In genomic region chr14:76979569-76979968, GRCm38 (mm10) we compare ENCODE assay signal across 21 mouse cellular contexts. TPM values are rescaled to one million over a fixed set of nuclear protein-coding genes. Genes with fewer than 3 reads are reported as not detected.
A peak's percentile ranks its signal among the peaks of the same experiment; 100 is the strongest.
DNase-seq lines count a peak whose midpoint lies in the region; ATAC-seq lines count a peak whose summit lies in the region.
"Had no signal": no experiment of that assay in that cellular context is flagged by ENCODE, and none has a peak within 500 bp of the region (broad histone marks: within the 10 kb centered on the region; RNA-seq: fewer than 3 reads in every experiment).

No protein-coding gene starts in this region.

- H3K27me3 ChIP-seq in midbrain, embryonic 11.5 days (ENCODE audit: control insufficient read depth, insufficient read depth, low read length), result no peaks in the 10 kb centered on the region
- no peaks in the 10 kb centered on the region for H3K27me3 ChIP-seq in midbrain, embryonic 16.5 days (ENCODE audit: control insufficient read depth, insufficient read depth, low read depth, low read length)
- H3K27me3 ChIP-seq in embryonic facial prominence, embryonic 13.5 days, result no peaks in the 10 kb centered on the region
- H3K27me3 ChIP-seq: forebrain, embryonic 13.5 days; heart, embryonic 15.5 days; hindbrain, embryonic 15.5 days had no signal

- H3K4me3 ChIP-seq in midbrain, embryonic 11.5 days (ENCODE audit: low read depth, low read length), result no peak overlapping the region
- no peak overlapping the region for H3K4me3 ChIP-seq in midbrain, embryonic 16.5 days (ENCODE audit: low read depth, low read length)
- H3K4me3 ChIP-seq in embryonic facial prominence, embryonic 13.5 days, result no peak overlapping the region
- H3K4me3 ChIP-seq: forebrain, embryonic 13.5 days; heart, adult 2 months; heart, embryonic 15.5 days; hindbrain, embryonic 10.5 days; hindbrain, embryonic 15.5 days had no signal

- H3K4me1 ChIP-seq in midbrain, embryonic 11.5 days (ENCODE audit: control insufficient read depth, insufficient read depth, low read length), result no peaks in the 10 kb centered on the region
- H3K4me1 ChIP-seq in midbrain, embryonic 16.5 days (ENCODE audit: control insufficient read depth, insufficient read depth, low read length), result peaks cover 4% of the 10 kb centered on the region; the same call in 1 of the 2 replicates
- peaks cover 18% of the 10 kb centered on the region for H3K4me1 ChIP-seq in embryonic facial prominence, embryonic 13.5 days
- H3K4me1 ChIP-seq: heart, embryonic 15.5 days had no signal

- DNase-seq in midbrain, embryonic 11.5 days (ENCODE audit: low spot score, missing footprints), result peak; percentile 68
- DNase-seq in right cerebral cortex, postnatal 36 days (ENCODE audit: low spot score in 2 of 2), result no peak
- no peak for DNase-seq in MN1 (ENCODE audit: low spot score)
- DNase-seq in kidney, postnatal 36 days, result no peak
- DNase-seq: adrenal gland, postnatal 10 days; cerebellum, adult 11 months; cerebellum, adult 8-10 months; cerebellum, postnatal 14 days; forebrain, postnatal 0 days; gastrocnemius, postnatal 14 days; heart, adult 2 months; heart, postnatal 14 days had no signal

- no peak overlapping the region for H3K9ac ChIP-seq in midbrain, embryonic 11.5 days (ENCODE audit: low read length)
- no peak overlapping the region for H3K9ac ChIP-seq in midbrain, embryonic 16.5 days (ENCODE audit: low read depth, low read length)
- no peak overlapping the region for H3K9ac ChIP-seq in embryonic facial prominence, embryonic 13.5 days
- H3K9ac ChIP-seq: forebrain, embryonic 13.5 days; forebrain, postnatal 0 days; heart, embryonic 15.5 days; hindbrain, embryonic 15.5 days had no signal

- no peaks in the 10 kb centered on the region for H3K9me3 ChIP-seq in midbrain, embryonic 11.5 days (ENCODE audit: control insufficient read depth, low read length)
- no peaks in the 10 kb centered on the region for H3K9me3 ChIP-seq in midbrain, embryonic 16.5 days (replicated peaks; ENCODE audit: control insufficient read depth, low read length, poor library complexity, severe bottlenecking)
- H3K9me3 ChIP-seq in embryonic facial prominence, embryonic 13.5 days, result no peaks in the 10 kb centered on the region
- H3K9me3 ChIP-seq: forebrain, embryonic 13.5 days; heart, embryonic 15.5 days; hindbrain, embryonic 10.5 days; hindbrain, embryonic 15.5 days had no signal

- no peaks in the 10 kb centered on the region for H3K36me3 ChIP-seq in midbrain, embryonic 11.5 days (ENCODE audit: control insufficient read depth, insufficient read depth, low read length)
- no peaks in the 10 kb centered on the region for H3K36me3 ChIP-seq in midbrain, embryonic 16.5 days (ENCODE audit: control insufficient read depth, insufficient read depth, low read length)
- no peaks in the 10 kb centered on the region for H3K36me3 ChIP-seq in embryonic facial prominence, embryonic 13.5 days
- H3K36me3 ChIP-seq: heart, embryonic 15.5 days; hindbrain, embryonic 10.5 days; hindbrain, embryonic 15.5 days had no signal

- H3K27ac ChIP-seq in midbrain, embryonic 11.5 days (ENCODE audit: low read depth, low read length), result no peak overlapping the region
- H3K27ac ChIP-seq in midbrain, embryonic 16.5 days (ENCODE audit: low read length), result no peak overlapping the region
- H3K27ac ChIP-seq in embryonic facial prominence, embryonic 13.5 days, result peak overlapping the region; percentile 82
- H3K27ac ChIP-seq: forebrain, embryonic 13.5 days; heart, adult 2 months; heart, embryonic 15.5 days; hindbrain, embryonic 10.5 days; hindbrain, embryonic 15.5 days had no signal

- WGBS in midbrain, embryonic 11.5 days, result 84% methylated on average over 9 of the region's 9 CpGs
- WGBS in midbrain, embryonic 16.5 days, result 77% methylated on average over 9 of the region's 9 CpGs
- WGBS in embryonic facial prominence, embryonic 13.5 days, result 49% methylated on average over 9 of the region's 9 CpGs

- ATAC-seq in midbrain, embryonic 11.5 days (ENCODE audit: low FRiP score), result no peak
- ATAC-seq in midbrain, embryonic 16.5 days, result no peak
- peak; percentile 78; the same call in 1 of the 2 replicates for ATAC-seq in embryonic facial prominence, embryonic 13.5 days (ENCODE audit: insufficient number of reproducible peaks, insufficient read depth, low FRiP score, low TSS enrichment, low read depth)
- ATAC-seq in hematopoietic stem cell, adult 5-6 weeks (replicated peaks in 1 of 2; ENCODE audit: insufficient read depth in 1 of 2, low FRiP score in 2 of 2, low TSS enrichment in 1 of 2, low read depth in 1 of 2, poor library complexity in 2 of 2, severe bottlenecking in 2 of 2), result peak; percentile 53 to 60; a peak in 3 of 4 replicates
- ATAC-seq: forebrain, embryonic 13.5 days; forebrain, postnatal 0 days; inflammation-experienced regulatory T-cells, adult 6 months had no signal

- H3K4me2 ChIP-seq in midbrain, embryonic 11.5 days, result no peak overlapping the region
- no peak overlapping the region for H3K4me2 ChIP-seq in midbrain, embryonic 16.5 days (ENCODE audit: low read length)
- H3K4me2 ChIP-seq in embryonic facial prominence, embryonic 13.5 days, result no peak overlapping the region
- H3K4me2 ChIP-seq: forebrain, embryonic 13.5 days; heart, embryonic 11.5 days; heart, embryonic 15.5 days; hindbrain, embryonic 15.5 days had no signal

RNA-seq across cellular contexts. Expression of gene Ccdc122, which starts 57.0 kb away (rescaled TPM):
- polyA plus RNA-seq in midbrain, embryonic 11.5 days (2014; fragmentation: Nextera tagmentation; extraction: Ambion mirVana), result 1.1 and 2.4 TPM in 2 replicates
- 0.41 and 0.63 TPM in 2 replicates for polyA plus RNA-seq in midbrain, embryonic 16.5 days (2015; fragmentation: Nextera tagmentation; extraction: Ambion mirVana)
- polyA plus RNA-seq in embryonic facial prominence, embryonic 13.5 days (2015; fragmentation: Nextera tagmentation; extraction: Ambion mirVana), result 2.5 and 3.5 TPM in 2 replicates
- 25.2 and 27.2 TPM in 2 replicates for total RNA-seq in hematopoietic stem cell, adult 5-6 weeks (2017)

RNA-seq across cellular contexts. Expression of gene Lacc1, which starts 57.1 kb away (rescaled TPM):
- 2.9 and 3.3 TPM in 2 replicates for polyA plus RNA-seq in midbrain, embryonic 11.5 days (2014; fragmentation: Nextera tagmentation; extraction: Ambion mirVana)
- 1.5 and 2.0 TPM in 2 replicates for polyA plus RNA-seq in midbrain, embryonic 16.5 days (2015; fragmentation: Nextera tagmentation; extraction: Ambion mirVana)
- polyA plus RNA-seq in embryonic facial prominence, embryonic 13.5 days (2015; fragmentation: Nextera tagmentation; extraction: Ambion mirVana), result 10.0 and 10.1 TPM in 2 replicates
- 6.7 and 8.0 TPM in 2 replicates for total RNA-seq in hematopoietic stem cell, adult 5-6 weeks (2017)

Comparison
In these comparisons a context has a peak if more than half of its experiments do, and no peak if none do; other contexts are left out.
1. ATAC-seq: peak in embryonic facial prominence, embryonic 13.5 days (single experiment) and hematopoietic stem cell, adult 5-6 weeks (2 of 2); none in midbrain, embryonic 11.5 days (single experiment) and midbrain, embryonic 16.5 days (single experiment).